Mouse (Mus musculus): ENCODE measurements around the gene Cys1. TPM values are rescaled to one million over a fixed set of nuclear protein-coding genes. Genes with fewer than 3 reads are reported as not detected.

Gene Cys1
- 10 to 100 TPM; 22.8 to 28.6 TPM for total RNA-seq (2021)
- long read RNA-seq, experiment 1, transcript Cys1-203 (3 exons, 1,732 nt): major isoform, 7 of 16 reads
- long read RNA-seq, experiment 1, partial matches to known transcripts: 2 of 16 reads
- long read RNA-seq, experiment 1, other reads (novel, unspliced or antisense): 5 of 16 reads
- long read RNA-seq, experiment 2, transcript Cys1-203 (3 exons, 1,732 nt): major isoform, 13 of 36 reads
- long read RNA-seq, experiment 2, transcript Cys1-207 (5 exons, 1,757 nt): minor isoform, 6 of 36 reads
- long read RNA-seq, experiment 2, partial matches to known transcripts: 5 of 36 reads
- long read RNA-seq, experiment 2, other reads (novel, unspliced or antisense): 12 of 36 reads

- peak within 1 kb of the TSS; percentile 80 for H3K4me3 ChIP-seq
- H3K27ac ChIP-seq: peak within 1 kb of the TSS; percentile 98
- DNase-seq (ENCODE audit: low spot score in 2 of 2): no peak
- TF ChIP-seq CTCF (conservative IDR thresholded peaks at IDR 0.05): no peak
Measured at GRCm38 (mm10) chr12:24681286-24682023, at the start of gene Cys1. Cys1 (minus strand) TSS chr12:24681813.

GRCm38 (mm10) chr12:24724369-24724768, 42.8 kb upstream of the Cys1 start:
- Histone ChIP-seq H3K4me3 (no peak overlapping the region), H3K27ac (no peak overlapping the region)
- DNase-seq (ENCODE audit: low spot score in 2 of 2): no peak
- TF ChIP-seq CTCF (conservative IDR thresholded peaks at IDR 0.05): no peak

GRCm38 (mm10) chr12:24723859-24724258, 42.2 kb upstream of the Cys1 start:
- no peak for TF ChIP-seq CTCF (conservative IDR thresholded peaks at IDR 0.05)
- H3K27ac ChIP-seq: no peak overlapping the region
- no peak for DNase-seq (ENCODE audit: low spot score in 2 of 2)

GRCm38 (mm10) chr12:24723434-24723833, 41.8 kb upstream of the Cys1 start:
- Histone ChIP-seq H3K4me3 (no peak overlapping the region), H3K27ac (no peak overlapping the region)
- no peak for TF ChIP-seq CTCF (conservative IDR thresholded peaks at IDR 0.05)
- no peak for DNase-seq (ENCODE audit: low spot score in 2 of 2)

More at GRCm38 (mm10) chr12:24723859-24724258, 42.2 kb upstream of the Cys1 start:
- no peak overlapping the region for H3K4me3 ChIP-seq

- H3K27ac ChIP-seq: no peak overlapping the region
- no peak overlapping the region for H3K4me3 ChIP-seq
- peak; percentile 98 for TF ChIP-seq CTCF (conservative IDR thresholded peaks at IDR 0.05)
- peak; percentile 21 to 61 for DNase-seq (ENCODE audit: low spot score in 2 of 2)
Measured at GRCm38 (mm10) chr12:24716721-24717301, 35.2 kb upstream of the Cys1 start.

- no peak for DNase-seq (ENCODE audit: low spot score in 2 of 2)
- no peak overlapping the region for H3K27ac ChIP-seq
- H3K4me3 ChIP-seq: no peak overlapping the region
- TF ChIP-seq CTCF (conservative IDR thresholded peaks at IDR 0.05): no peak
Measured at GRCm38 (mm10) chr12:24715268-24715896, 33.8 kb upstream of the Cys1 start.

- Histone ChIP-seq H3K4me3 (no peak overlapping the region), H3K27ac (no peak overlapping the region)
- no peak for TF ChIP-seq CTCF (conservative IDR thresholded peaks at IDR 0.05)
- no peak for DNase-seq (ENCODE audit: low spot score in 2 of 2)
Measured at GRCm38 (mm10) chr12:24714579-24715255, 33.1 kb upstream of the Cys1 start.

- DNase-seq (ENCODE audit: low spot score in 2 of 2): no peak
- H3K4me3 ChIP-seq: no peak overlapping the region
- no peak for TF ChIP-seq CTCF (conservative IDR thresholded peaks at IDR 0.05)
- no peak overlapping the region for H3K27ac ChIP-seq
Measured at GRCm38 (mm10) chr12:24712396-24712795, 30.8 kb upstream of the Cys1 start.

GRCm38 (mm10) chr12:24710672-24711071, 29.1 kb upstream of the Cys1 start:
- peak; percentile 59 for TF ChIP-seq CTCF (conservative IDR thresholded peaks at IDR 0.05)
- DNase-seq (ENCODE audit: low spot score in 2 of 2): no peak
- Histone ChIP-seq H3K27ac (no peak overlapping the region), H3K4me3 (no peak overlapping the region)

GRCm38 (mm10) chr12:24709831-24710508, 28.4 kb upstream of the Cys1 start:
- Histone ChIP-seq H3K4me3 (no peak overlapping the region), H3K27ac (no peak overlapping the region)
- TF ChIP-seq CTCF (conservative IDR thresholded peaks at IDR 0.05): peak; percentile 78
- peak; percentile 66 to 78 for DNase-seq (ENCODE audit: low spot score in 2 of 2)

- Histone ChIP-seq H3K4me3 (no peak overlapping the region), H3K27ac (no peak overlapping the region)
- DNase-seq (ENCODE audit: low spot score in 2 of 2): no peak
- no peak for TF ChIP-seq CTCF (conservative IDR thresholded peaks at IDR 0.05)
Measured at GRCm38 (mm10) chr12:24709409-24709808, 27.8 kb upstream of the Cys1 start.

- TF ChIP-seq CTCF (conservative IDR thresholded peaks at IDR 0.05): no peak
- DNase-seq (ENCODE audit: low spot score in 2 of 2): no peak
- no peak overlapping the region for H3K27ac ChIP-seq
- peak overlapping the region; percentile 81 for H3K4me3 ChIP-seq
Measured at GRCm38 (mm10) chr12:24708824-24709218, 27.2 kb upstream of the Cys1 start.
